Mouse (Mus musculus): ENCODE measurements at regions not wholly inside any gene's neighbourhood (a gene's known extent, or its start where the extent isn't known, plus 50 kb on each side); places are given as distances from the start of the nearest gene placed in this dataset.

- DNase-seq (ENCODE audit: extremely low spot score in 1 of 2, low spot score in 1 of 2): no peak
Measured at GRCm38 (mm10) chr19:21214253-21214652, 57.8 kb upstream of the Zfand5 start.

DNA sequence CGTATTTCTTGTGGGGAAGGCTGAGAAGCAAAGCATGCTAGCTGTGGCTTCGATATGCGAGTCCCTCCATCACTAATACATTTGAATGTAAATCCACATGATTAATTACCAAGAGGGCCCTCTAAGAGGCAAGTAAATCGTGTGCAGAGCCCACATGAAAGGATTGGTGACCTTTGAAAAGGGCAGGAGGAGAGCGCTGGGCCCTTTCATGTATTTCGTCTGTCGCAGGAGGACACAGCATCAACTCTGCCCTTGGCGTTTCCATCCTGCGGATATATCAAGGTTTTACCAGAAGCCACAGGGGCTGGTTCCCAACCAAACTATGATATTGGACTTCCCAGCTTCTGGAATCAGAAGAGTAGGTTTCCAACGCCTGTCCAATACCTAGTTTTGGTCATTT lies 78.6 kb upstream of the Zfand5 start:
- DNase-seq (ENCODE audit: extremely low spot score in 1 of 2, low spot score in 1 of 2): no peak

- no peak for DNase-seq (ENCODE audit: extremely low spot score in 1 of 2, low spot score in 1 of 2)
Measured at GRCm38 (mm10) chr19:21192576-21192975, 79.5 kb upstream of the Zfand5 start.

DNA sequence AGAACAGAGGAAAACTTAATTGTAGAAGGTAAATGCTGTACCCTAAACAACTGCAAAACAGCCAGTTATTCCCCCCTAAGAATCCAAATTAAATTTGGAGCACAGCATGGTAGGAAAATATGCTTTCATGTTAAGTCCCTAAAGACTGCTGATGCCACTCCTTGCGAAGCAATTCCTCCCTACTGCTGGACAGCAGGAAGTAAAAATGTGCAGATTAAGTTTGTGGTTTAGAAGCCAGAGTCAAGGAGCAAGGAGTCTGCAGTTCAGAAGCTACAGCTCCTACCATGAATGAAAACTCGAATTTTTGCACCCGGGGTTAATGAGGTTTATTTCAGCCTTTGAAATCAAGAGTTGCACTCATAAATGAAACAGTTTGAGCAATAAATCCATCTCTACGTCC lies 82.9 kb upstream of the Zfand5 start:
- no peak for DNase-seq (ENCODE audit: extremely low spot score in 1 of 2, low spot score in 1 of 2)

GRCm38 (mm10) chr19:21186656-21187055 lies 85.4 kb upstream of the Zfand5 start:
- DNase-seq (ENCODE audit: extremely low spot score in 1 of 2, low spot score in 1 of 2): no peak

DNA sequence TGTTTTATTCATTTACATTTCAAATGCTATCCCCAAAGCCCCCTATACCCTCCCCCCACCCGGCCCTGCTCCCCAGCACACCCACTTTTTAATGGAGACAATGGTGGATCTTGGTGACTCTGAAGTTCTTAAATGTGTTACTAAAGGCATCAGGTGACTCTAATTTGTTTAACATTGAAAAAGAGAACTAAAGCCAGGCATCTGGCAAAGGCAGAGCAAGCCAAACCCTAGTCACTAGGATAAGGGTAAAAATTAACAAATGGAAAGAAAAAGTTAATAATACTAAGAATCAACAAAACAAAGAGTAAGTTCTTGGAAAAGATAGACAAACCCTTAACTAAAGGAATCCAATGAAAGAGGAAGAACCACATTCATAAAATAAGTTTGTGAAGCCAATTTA lies 86.1 kb upstream of the Zfand5 start:
- DNase-seq (ENCODE audit: extremely low spot score in 1 of 2, low spot score in 1 of 2): no peak

GRCm38 (mm10) chr19:21183028-21183427 lies 89.0 kb upstream of the Zfand5 start:
- no peak for DNase-seq (ENCODE audit: extremely low spot score in 1 of 2, low spot score in 1 of 2)

DNA sequence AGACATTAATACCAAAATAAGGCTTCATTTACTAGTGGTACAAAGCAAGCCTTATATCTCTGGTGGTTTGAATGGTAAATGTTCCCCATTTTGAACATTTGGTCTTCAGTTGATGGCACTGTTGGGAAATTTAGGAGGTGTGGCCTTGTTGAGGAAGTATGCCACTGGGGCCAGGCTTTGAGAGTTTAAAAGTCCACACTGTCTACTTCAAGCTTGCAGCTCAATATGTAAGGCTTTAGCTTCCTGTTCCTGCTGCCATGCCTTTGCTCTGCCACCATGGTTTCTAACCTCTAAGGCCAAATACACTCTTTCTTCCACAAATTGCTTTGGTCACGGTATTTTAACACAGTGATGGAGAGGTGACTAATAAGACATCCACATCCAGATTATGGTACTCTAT lies 92.2 kb upstream of the Zfand5 start:
- DNase-seq (ENCODE audit: extremely low spot score in 1 of 2, low spot score in 1 of 2): no peak

DNA sequence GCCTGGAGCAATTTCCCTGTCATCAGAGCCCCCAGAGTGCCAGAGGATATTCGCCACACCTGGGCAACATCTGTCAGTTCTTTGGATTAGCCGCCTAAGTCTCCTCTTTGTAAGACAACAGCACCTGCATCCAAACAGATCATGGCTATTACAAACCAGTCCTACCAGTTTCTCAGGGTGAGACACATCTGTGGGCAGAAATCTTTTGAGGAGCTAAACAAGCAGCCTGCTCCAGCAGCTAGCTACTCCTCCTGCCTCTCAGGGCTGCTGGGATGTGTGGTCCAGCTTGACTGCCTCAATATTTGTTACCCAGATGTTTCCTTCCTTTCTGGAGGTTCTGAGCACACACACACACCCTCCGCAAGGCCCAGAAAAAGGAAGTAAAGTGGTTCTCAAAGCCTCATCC lies 96.6 kb upstream of the Zfand5 start:
- no peak for DNase-seq (ENCODE audit: extremely low spot score in 1 of 2, low spot score in 1 of 2)

GRCm38 (mm10) chr19:21174636-21175035 lies 97.4 kb upstream of the Zfand5 start:
- DNase-seq (ENCODE audit: extremely low spot score in 1 of 2, low spot score in 1 of 2): no peak

GRCm38 (mm10) chr19:21173896-21174483 lies 98.1 kb upstream of the Zfand5 start:
- DNase-seq (ENCODE audit: extremely low spot score in 1 of 2, low spot score in 1 of 2): no peak

GRCm38 (mm10) chr19:21171191-21171590 lies 100.9 kb upstream of the Zfand5 start:
- DNase-seq (ENCODE audit: extremely low spot score in 1 of 2, low spot score in 1 of 2): no peak

- DNase-seq (ENCODE audit: extremely low spot score in 1 of 2, low spot score in 1 of 2): no peak
Measured at GRCm38 (mm10) chr19:21170785-21171184, 101.3 kb upstream of the Zfand5 start.

DNA sequence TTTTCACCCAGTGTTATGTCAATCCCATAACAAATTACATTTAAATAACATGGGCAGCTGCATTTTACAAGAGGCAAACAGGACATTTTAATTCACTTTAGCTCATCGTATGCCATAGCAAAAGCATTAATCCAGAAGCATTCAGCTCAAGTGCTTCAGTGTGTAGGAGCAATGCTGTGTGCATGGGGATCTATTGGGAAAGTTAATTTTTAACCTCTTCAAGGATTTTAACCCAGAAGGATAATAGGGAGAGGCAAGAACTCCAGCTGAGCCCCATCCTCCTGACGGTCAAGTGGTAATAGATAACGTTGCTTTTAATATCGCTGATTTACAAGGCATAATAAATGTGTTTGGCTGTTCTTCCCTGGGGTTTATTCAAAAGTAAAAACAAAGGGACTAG lies 105.1 kb upstream of the Zfand5 start:
- DNase-seq (ENCODE audit: extremely low spot score in 1 of 2, low spot score in 1 of 2): no peak

- DNase-seq (ENCODE audit: extremely low spot score in 1 of 2, low spot score in 1 of 2): no peak
Measured at GRCm38 (mm10) chr19:21166465-21166860, 105.6 kb upstream of the Zfand5 start.

DNA sequence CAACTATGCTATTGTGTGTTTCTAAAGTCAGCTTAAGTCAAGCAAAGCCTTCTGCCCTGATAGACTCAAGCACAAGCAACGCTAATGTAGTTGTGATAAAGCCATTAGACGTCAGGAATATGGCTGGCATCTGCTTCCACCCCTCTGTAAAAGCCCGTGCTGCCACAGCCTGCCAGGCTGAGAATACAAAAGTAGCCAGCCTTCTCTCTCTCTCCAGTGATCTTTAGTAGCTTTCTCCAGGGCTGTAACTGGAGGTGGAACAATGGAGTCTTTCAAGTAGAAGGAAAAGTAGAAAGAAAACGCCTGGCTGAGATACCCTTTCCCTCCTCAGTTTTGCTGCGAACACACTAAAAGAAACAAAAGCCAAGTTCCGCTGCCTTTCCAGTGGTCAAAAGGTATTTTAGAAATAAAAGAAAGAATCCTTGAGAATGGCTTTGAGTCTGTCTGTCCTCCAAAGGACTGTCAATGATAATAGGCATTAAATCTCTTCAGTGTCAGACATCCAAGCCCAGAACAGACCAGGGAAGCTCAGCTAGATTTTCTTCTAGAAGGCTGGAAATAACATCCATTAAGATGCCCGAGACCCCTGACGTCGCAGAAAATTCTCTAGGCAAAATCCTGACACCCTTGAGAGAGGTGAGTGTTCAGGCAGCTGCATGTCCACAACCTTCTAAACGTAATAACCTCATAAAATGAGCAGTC lies 106.2 kb upstream of the Zfand5 start:
- DNase-seq (ENCODE audit: extremely low spot score in 1 of 2, low spot score in 1 of 2): no peak

DNA sequence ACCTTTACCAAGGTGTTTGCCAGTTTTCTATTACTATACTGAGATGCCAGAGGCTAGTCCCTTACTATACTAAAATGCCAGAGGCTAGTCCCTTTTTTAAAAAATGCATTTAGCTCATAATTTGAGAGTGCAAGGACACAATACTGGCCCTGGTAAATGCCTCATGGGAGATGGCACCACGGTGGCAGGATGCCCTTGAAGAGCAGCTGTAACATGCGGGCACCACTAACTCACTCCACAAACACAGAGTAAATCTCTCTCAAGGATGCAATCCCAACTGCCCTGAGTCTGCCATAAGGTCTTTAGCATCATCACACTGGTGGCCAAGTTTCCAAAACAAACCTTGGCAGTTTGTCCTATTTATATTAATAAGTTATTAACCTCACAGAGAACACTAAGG lies 108.1 kb upstream of the Zfand5 start:
- no peak for DNase-seq (ENCODE audit: extremely low spot score in 1 of 2, low spot score in 1 of 2)

DNA sequence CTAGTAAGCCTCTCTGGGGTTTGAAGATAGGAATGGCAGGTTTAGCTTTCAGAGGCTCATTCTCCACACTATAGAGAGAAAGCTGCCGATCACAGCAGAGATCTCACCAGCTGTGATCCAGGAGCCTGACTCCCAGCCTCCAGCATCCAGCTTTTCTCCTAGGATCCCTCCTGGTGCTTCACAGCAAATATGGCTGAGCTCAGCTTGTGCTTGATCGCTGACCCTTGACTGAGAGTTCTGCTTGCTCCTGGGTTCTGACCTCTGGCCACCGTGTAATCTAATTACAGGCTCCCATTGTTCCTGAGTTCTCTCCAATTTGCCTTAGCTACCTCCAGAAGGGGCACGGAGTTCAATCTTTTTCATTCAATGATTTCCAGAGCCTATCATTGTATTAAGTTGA lies 111.1 kb upstream of the Zfand5 start:
- DNase-seq (ENCODE audit: extremely low spot score in 1 of 2, low spot score in 1 of 2): no peak

DNA sequence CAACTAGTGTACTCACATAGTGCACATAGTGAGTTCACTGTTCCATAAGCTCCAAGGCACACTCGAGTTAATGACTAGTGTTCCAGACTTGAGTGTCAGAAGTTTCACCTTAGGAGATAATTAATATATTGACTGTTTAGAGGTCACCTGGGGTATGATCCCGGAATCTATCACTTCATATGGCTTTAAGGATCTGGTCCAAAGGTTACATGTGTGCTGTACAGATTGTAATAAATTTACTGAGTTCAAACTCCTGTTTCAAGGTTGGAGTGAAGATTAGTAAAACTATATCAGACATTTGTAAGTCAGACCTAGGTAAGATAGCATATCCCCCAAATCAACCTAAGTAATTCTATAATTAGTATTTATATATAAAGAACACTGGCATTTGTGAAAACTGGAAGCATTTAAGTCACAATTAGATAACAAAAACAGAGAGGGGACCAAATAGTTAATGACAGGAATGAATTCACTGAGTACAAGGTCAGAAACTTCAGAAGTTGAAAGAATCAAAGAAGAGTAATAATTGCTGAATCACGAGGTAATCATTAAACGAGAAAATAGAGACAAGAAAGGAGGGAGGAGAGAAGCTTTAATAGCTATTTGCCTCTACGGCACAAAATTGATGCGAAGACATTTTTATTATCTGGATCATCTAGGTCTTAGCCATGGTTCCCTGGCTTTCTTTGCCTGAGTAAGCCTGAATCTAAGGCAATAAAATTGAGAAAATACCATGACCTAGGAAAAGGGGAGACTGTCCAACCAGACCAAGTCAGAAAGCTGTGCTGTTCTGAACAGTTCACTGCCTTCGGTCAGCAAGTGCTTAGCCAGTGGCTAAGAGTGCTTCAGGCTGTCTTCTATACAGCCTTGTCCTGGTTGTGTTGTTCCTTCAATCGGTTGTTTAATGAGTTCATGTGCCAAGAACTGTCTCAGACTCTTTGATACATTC lies 112.6 kb upstream of the Zfand5 start:
- DNase-seq (ENCODE audit: extremely low spot score in 1 of 2, low spot score in 1 of 2): no peak

DNA sequence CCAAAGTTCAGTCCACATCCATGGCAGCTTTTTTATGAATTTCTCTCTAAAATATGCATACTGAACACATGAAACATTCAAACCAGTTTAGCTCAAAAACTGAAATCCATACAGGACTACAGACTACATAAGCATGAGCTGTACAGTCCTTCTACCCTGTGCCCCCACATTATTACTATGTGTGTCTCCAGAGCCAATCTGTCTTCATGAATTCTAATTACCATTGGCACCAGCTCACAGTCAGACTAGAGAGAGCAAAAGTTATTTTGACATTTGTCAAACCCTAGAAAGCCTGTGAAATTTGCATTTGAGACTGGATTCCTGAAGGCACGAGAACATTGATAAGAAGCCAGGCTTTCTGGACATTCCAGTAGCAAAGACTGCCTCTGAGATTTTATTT lies 117.9 kb upstream of the Zfand5 start:
- DNase-seq (ENCODE audit: extremely low spot score in 1 of 2, low spot score in 1 of 2): no peak

GRCm38 (mm10) chr19:21152027-21152426 lies 120.1 kb upstream of the Zfand5 start:
- no peak for DNase-seq (ENCODE audit: extremely low spot score in 1 of 2, low spot score in 1 of 2)

Measured in layer of hippocampus, postnatal 25 days (tissue).